Mouse (Mus musculus): ENCODE measurements around the gene Sorl1. TPM values are rescaled to one million over a fixed set of nuclear protein-coding genes. Genes with fewer than 3 reads are reported as not detected.

Gene Sorl1
- polyA plus RNA-seq, 1 experiment from 2014 or later, result 15.5 TPM

DNA sequence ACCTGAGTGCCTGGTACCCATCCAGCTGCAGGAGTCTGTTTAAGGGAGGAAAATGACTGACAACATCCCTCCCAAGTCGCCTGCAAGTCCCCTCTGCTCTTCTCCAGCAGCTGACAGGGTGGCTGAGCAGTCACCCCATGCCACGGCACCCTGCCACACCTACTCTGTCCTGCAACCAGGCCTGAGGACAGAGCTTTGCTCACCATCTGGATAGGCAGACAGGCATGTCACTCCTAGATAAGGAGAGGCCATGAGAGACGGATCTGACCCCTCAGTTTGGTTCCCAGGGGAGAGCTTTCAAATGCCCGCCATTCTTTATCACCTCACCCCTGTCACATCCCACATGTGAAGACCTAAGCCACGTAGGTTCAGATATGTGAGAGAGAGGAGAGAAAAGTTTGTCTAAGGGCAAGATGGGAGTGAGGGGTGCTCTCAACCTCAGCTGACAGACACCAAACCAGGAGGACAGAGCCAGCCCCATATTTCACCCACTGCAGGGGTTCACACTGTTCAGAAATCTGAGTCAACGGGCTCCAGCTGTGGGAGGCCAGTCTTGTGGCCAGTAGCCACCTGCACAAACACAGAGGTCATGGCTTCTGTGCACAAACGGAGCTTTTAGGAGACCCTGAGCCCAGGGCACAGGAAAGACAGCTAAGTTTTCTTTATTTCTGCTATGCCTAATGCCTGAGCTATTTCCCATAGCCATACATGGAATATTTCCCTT lies 104.6 kb downstream of the Sorl1 start:
- 48% methylated on average over 7 of the region's 7 CpGs for WGBS
- no peaks in the 10 kb centered on the region for H3K4me1 ChIP-seq (ENCODE audit: control insufficient read depth, insufficient read depth, low read length)
- no peak overlapping the region for H3K4me2 ChIP-seq (replicated peaks; ENCODE audit: low read depth, low read length)
- no peak overlapping the region for H3K27ac ChIP-seq (ENCODE audit: low read length)
- no peak overlapping the region for H3K4me3 ChIP-seq (ENCODE audit: low read depth, low read length)
- ATAC-seq (ENCODE audit: insufficient number of reproducible peaks, insufficient read depth, low FRiP score, low read depth), result no peak
- H3K36me3 ChIP-seq (ENCODE audit: control insufficient read depth, insufficient read depth, low read length), result no peaks in the 10 kb centered on the region
- no peak overlapping the region for H3K9ac ChIP-seq (replicated peaks; ENCODE audit: low read depth, low read length)
- H3K9me3 ChIP-seq (ENCODE audit: control insufficient read depth, low read depth, low read length), result no peaks in the 10 kb centered on the region; the same call in 1 of the 2 replicates
- no peaks in the 10 kb centered on the region for H3K27me3 ChIP-seq (ENCODE audit: control insufficient read depth, insufficient read depth, low read length)

DNA sequence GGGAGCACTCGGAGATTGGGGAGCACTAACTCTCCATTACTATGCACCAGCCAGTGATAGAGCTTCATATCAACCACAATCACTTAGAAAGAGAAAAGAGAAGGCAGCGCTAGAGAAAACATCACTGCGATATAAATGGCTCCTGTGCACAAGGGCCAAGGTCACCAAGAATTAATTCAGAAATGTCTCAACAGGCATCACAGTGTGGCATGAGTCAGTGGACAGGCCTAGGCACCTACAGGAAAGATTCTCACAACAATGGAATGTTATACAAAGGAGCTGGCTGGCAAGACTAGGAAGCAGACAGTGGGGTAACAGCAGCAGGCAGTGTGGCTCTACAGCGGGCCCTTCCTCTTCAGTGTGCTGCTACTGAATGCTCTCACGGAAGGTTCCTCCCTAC lies 115.6 kb downstream of the Sorl1 start:
- 86% methylated on average over 5 of the region's 5 CpGs for WGBS
- H3K4me1 ChIP-seq (ENCODE audit: control insufficient read depth, insufficient read depth, low read length), result no peaks in the 10 kb centered on the region
- no peaks in the 10 kb centered on the region for H3K36me3 ChIP-seq (ENCODE audit: control insufficient read depth, insufficient read depth, low read length)
- no peaks in the 10 kb centered on the region for H3K27me3 ChIP-seq (ENCODE audit: control insufficient read depth, insufficient read depth, low read length)
- no peak for ATAC-seq (ENCODE audit: insufficient number of reproducible peaks, insufficient read depth, low FRiP score, low read depth)
- no peak overlapping the region for H3K4me3 ChIP-seq (ENCODE audit: low read depth, low read length)
- no peak overlapping the region for H3K9ac ChIP-seq (replicated peaks; ENCODE audit: low read depth, low read length)
- no peaks in the 10 kb centered on the region for H3K9me3 ChIP-seq (ENCODE audit: control insufficient read depth, low read depth, low read length)
- H3K4me2 ChIP-seq (replicated peaks; ENCODE audit: low read depth, low read length), result no peak overlapping the region
- H3K27ac ChIP-seq (ENCODE audit: low read length), result no peak overlapping the region

DNA sequence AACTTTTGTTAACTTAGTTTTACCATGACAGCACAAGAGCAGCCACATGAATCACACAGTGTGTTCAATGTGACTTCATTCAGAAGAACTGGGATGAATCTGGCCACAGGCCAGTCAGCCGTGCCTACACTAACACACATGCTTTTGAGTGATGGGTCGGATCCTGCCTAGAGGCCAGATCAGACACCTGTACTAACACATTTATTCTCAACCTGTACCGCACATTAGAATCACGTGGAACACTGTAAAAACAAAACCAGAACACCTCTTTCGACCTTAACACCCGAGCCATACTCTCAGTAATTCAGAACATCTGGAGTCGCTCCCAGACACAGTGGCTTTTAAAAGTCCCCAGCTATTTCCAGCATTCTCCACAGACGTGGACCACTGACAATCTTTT lies 119.0 kb downstream of the Sorl1 start:
- Histone ChIP-seq H3K4me2 (replicated peaks; ENCODE audit: low read depth, low read length) (no peak overlapping the region), H3K9ac (replicated peaks; ENCODE audit: low read depth, low read length) (no peak overlapping the region), H3K9me3 (ENCODE audit: control insufficient read depth, low read depth, low read length) (no peaks in the 10 kb centered on the region), H3K4me1 (ENCODE audit: control insufficient read depth, insufficient read depth, low read length) (no peaks in the 10 kb centered on the region), H3K4me3 (ENCODE audit: low read depth, low read length) (no peak overlapping the region), H3K27me3 (ENCODE audit: control insufficient read depth, insufficient read depth, low read length) (no peaks in the 10 kb centered on the region), H3K36me3 (ENCODE audit: control insufficient read depth, insufficient read depth, low read length) (no peaks in the 10 kb centered on the region), H3K27ac (ENCODE audit: low read length) (no peak overlapping the region)
- 44% methylated on average over 8 of the region's 8 CpGs for WGBS
- ATAC-seq (ENCODE audit: insufficient number of reproducible peaks, insufficient read depth, low FRiP score, low read depth), result no peak

DNA sequence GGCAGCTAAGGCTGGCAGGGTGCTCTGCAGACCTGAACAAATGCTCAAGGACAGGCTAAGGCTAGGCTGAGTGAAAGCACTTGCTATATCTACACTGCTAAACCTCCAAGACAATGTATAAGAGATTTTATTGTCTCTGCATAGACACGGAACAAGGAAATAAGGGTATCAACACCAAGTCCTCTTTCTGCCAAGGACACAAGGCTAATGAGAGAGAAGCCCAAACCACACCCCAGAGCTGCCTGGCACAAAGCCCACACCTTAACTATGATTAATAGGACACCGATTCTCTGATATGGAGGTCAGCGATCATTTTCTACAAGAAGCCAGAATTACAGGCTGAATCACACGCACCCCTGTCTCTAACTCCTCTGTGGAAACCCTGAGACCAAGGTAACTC lies 120.0 kb downstream of the Sorl1 start:
- H3K4me3 ChIP-seq (ENCODE audit: low read depth, low read length), result no peak overlapping the region
- no peaks in the 10 kb centered on the region for H3K36me3 ChIP-seq (ENCODE audit: control insufficient read depth, insufficient read depth, low read length)
- H3K27me3 ChIP-seq (ENCODE audit: control insufficient read depth, insufficient read depth, low read length), result no peaks in the 10 kb centered on the region
- no peak overlapping the region for H3K27ac ChIP-seq (ENCODE audit: low read length)
- no peak overlapping the region for H3K9ac ChIP-seq (replicated peaks; ENCODE audit: low read depth, low read length)
- ATAC-seq (ENCODE audit: insufficient number of reproducible peaks, insufficient read depth, low FRiP score, low read depth), result no peak
- no peaks in the 10 kb centered on the region for H3K4me1 ChIP-seq (ENCODE audit: control insufficient read depth, insufficient read depth, low read length)
- 80% methylated on average over 4 of the region's 4 CpGs for WGBS
- H3K4me2 ChIP-seq (replicated peaks; ENCODE audit: low read depth, low read length), result no peak overlapping the region
- no peaks in the 10 kb centered on the region for H3K9me3 ChIP-seq (ENCODE audit: control insufficient read depth, low read depth, low read length)

DNA sequence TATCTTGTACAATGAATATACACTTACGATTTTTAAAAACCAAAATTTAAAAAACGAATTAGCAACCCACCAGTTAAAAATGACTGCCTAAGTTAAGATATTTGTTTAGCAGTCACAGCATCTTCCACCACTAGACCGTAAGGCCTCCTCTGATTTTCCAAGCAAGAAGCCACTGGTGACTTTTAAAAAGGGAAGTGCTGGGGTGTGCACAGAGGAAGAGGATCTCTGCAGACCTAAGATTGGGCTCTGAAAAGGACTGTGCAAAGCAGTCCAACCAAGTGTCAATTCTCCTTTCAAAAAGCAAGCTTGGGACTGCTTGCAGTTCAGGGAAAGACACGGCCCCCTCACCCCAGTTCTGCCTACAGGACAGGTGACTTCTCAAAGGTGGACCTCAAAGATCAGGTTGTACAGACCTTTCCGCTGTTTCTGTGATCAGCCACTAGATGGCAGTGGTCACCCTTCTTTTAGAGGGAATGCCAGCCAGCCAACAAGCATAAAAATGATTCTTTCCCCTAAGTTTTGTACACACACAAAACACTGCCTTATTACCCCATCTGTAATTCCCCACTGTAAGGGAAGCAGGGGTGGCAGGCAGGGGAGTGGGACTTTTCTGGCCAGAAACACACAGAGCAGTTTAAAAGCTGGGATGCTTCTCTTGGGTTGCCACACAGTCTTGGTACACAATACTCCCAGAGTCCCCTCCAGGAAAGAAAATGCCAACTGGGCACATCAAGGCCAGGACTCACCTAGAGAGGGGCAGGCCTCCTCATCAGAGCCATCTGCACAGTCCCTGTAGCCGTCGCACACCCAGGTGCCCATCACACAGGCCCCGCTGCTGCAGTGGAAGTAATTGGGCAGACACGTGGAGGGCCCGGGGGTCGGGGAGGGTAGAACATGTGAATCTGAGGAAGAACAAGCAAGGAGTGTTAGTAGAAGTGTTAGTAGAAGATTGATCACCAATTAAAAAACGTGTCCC lies 124.3 kb downstream of the Sorl1 start:
- WGBS, result 69% methylated on average over 12 of the region's 12 CpGs

DNA sequence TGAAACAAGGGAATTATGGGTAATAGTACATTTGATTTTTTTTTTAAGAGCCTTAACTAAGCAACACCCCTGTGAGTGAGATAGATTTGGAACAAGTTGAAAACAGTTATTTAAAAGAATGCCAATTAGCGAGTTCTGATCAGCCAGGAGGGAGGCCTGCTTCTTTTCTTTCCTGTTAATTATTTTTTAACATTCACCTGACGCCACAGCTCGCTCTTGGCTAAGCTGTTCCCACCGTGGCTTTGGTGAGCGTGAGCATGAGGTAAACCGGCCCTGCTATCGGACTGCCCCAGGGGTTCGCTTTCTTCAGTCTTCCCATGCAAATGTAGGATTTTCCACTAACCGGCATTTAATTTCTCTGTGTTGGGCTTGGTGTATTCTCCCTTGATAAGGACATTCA lies 128.8 kb downstream of the Sorl1 start:
- no peak for ATAC-seq (ENCODE audit: insufficient number of reproducible peaks, insufficient read depth, low FRiP score, low read depth)
- 89% methylated on average over 9 of the region's 9 CpGs for WGBS
- H3K9me3 ChIP-seq (ENCODE audit: control insufficient read depth, low read depth, low read length), result no peaks in the 10 kb centered on the region
- H3K4me3 ChIP-seq (ENCODE audit: low read depth, low read length), result no peak overlapping the region
- H3K36me3 ChIP-seq (ENCODE audit: control insufficient read depth, insufficient read depth, low read length), result no peaks in the 10 kb centered on the region; the same call in 1 of the 2 replicates
- no peaks in the 10 kb centered on the region for H3K4me1 ChIP-seq (ENCODE audit: control insufficient read depth, insufficient read depth, low read length)
- no peak overlapping the region for H3K4me2 ChIP-seq (replicated peaks; ENCODE audit: low read depth, low read length)
- H3K9ac ChIP-seq (replicated peaks; ENCODE audit: low read depth, low read length), result no peak overlapping the region
- H3K27me3 ChIP-seq (ENCODE audit: control insufficient read depth, insufficient read depth, low read length), result no peaks in the 10 kb centered on the region
- H3K27ac ChIP-seq (ENCODE audit: low read length), result no peak overlapping the region

More for the DNA sequence above, 124.3 kb downstream of the Sorl1 start:
- Histone ChIP-seq H3K27me3 (ENCODE audit: control insufficient read depth, insufficient read depth, low read length) (no peaks in the 10 kb centered on the region), H3K9me3 (ENCODE audit: control insufficient read depth, low read depth, low read length) (no peaks in the 10 kb centered on the region), H3K9ac (replicated peaks; ENCODE audit: low read depth, low read length) (no peak overlapping the region), H3K4me1 (ENCODE audit: control insufficient read depth, insufficient read depth, low read length) (no peaks in the 10 kb centered on the region), H3K36me3 (ENCODE audit: control insufficient read depth, insufficient read depth, low read length) (no peaks in the 10 kb centered on the region), H3K4me3 (ENCODE audit: low read depth, low read length) (no peak overlapping the region), H3K27ac (ENCODE audit: low read length) (no peak overlapping the region), H3K4me2 (replicated peaks; ENCODE audit: low read depth, low read length) (no peak overlapping the region)
- no peak for ATAC-seq (ENCODE audit: insufficient number of reproducible peaks, insufficient read depth, low FRiP score, low read depth)

DNA sequence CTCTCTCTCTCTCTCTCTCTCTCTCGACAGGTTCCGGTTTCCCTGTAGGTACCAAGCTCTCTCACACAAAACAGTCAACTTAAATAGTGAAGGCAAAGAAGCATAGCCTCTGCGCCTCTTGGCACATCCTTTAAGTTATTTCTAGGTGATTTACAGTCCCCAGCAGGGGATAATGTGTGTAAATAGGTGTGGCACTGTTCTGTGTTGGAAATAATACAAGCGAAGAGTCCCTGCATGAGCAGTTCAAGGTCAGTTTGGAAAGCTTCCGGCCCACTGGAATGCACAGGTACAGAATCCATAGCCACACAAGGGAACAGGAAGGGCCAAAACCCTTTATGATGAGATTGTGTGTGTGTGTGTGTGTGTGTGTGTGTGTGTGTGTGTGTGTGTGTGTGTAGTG lies 130.3 kb downstream of the Sorl1 start:
- no peak overlapping the region for H3K4me3 ChIP-seq (ENCODE audit: low read depth, low read length)
- H3K9ac ChIP-seq (replicated peaks; ENCODE audit: low read depth, low read length), result no peak overlapping the region
- no peaks in the 10 kb centered on the region for H3K4me1 ChIP-seq (ENCODE audit: control insufficient read depth, insufficient read depth, low read length)
- no peak for ATAC-seq (ENCODE audit: insufficient number of reproducible peaks, insufficient read depth, low FRiP score, low read depth)
- 88% methylated on average over 5 of the region's 5 CpGs for WGBS
- H3K9me3 ChIP-seq (ENCODE audit: control insufficient read depth, low read depth, low read length), result no peaks in the 10 kb centered on the region
- no peak overlapping the region for H3K27ac ChIP-seq (ENCODE audit: low read length)
- no peaks in the 10 kb centered on the region; the same call in none of the 2 replicates for H3K36me3 ChIP-seq (ENCODE audit: control insufficient read depth, insufficient read depth, low read length)
- no peaks in the 10 kb centered on the region for H3K27me3 ChIP-seq (ENCODE audit: control insufficient read depth, insufficient read depth, low read length)
- no peak overlapping the region for H3K4me2 ChIP-seq (replicated peaks; ENCODE audit: low read depth, low read length)

DNA sequence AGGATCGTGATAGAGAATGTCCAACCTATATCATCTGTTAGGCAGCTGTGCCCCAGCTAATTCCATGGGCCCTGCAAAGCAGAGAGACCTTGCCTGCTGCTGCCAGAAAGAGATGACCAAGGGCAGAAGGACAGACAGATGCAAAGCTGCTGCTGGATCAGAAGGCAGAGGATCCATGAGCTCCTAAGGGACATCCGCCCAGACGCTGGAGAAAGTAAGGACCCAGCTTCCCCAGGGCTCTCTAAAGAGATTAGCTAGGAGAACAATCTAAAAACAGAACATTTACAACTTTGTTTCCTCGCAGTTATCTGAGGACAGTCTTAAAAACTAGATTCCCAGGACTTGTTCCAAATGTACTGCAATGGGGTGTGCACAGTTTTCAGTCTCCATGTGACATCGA lies 131.3 kb downstream of the Sorl1 start:
- WGBS, result 92% methylated on average over 5 of the region's 5 CpGs
- Histone ChIP-seq H3K4me2 (replicated peaks; ENCODE audit: low read depth, low read length) (no peak overlapping the region), H3K9me3 (ENCODE audit: control insufficient read depth, low read depth, low read length) (no peaks in the 10 kb centered on the region), H3K27me3 (ENCODE audit: control insufficient read depth, insufficient read depth, low read length) (no peaks in the 10 kb centered on the region), H3K27ac (ENCODE audit: low read length) (no peak overlapping the region), H3K4me3 (ENCODE audit: low read depth, low read length) (no peak overlapping the region), H3K36me3 (ENCODE audit: control insufficient read depth, insufficient read depth, low read length) (no peaks in the 10 kb centered on the region; the same call in none of the 2 replicates), H3K9ac (replicated peaks; ENCODE audit: low read depth, low read length) (no peak overlapping the region), H3K4me1 (ENCODE audit: control insufficient read depth, insufficient read depth, low read length) (no peaks in the 10 kb centered on the region)
- ATAC-seq (ENCODE audit: insufficient number of reproducible peaks, insufficient read depth, low FRiP score, low read depth), result no peak

Measured in stomach, embryonic 14.5 days (tissue).